Mouse (Mus musculus) ES-E14 (cell line): ENCODE results near the gene Scn4b. TPM values are rescaled to one million over a fixed set of nuclear protein-coding genes. Genes with fewer than 3 reads are reported as not detected.

Experiments used
- DNase-seq: peaks from one replicate; pipeline ENCODE4 v3.0.0-alpha.2; 2013; ENCODE audit warnings: low read depth, low spot score
- H3K27ac ChIP-seq: 2 replicates; pipeline ENCODE4 v1.5.1; 2012; ENCODE audit warnings: low read depth, mild to moderate bottlenecking, low read length, moderate library complexity, mixed read lengths; ENCODE audit not compliant: poor library complexity, insufficient read depth, severe bottlenecking
- H3K36me3 ChIP-seq: 2 replicates; pipeline ENCODE4 v1.6.1; 2012; ENCODE audit warnings: mild to moderate bottlenecking, low read length, moderate library complexity, mixed read lengths; ENCODE audit not compliant: control insufficient read depth, poor library complexity, insufficient read depth, severe bottlenecking
- H3K4me1 ChIP-seq, 2 experiments: fragments of 150-350 bp in 1 of 2; sonication (generic) in 1 of 2; 2 replicates each; pipeline ENCODE4 v1.6.1; 2012; ENCODE audit warnings: low read length in 2 of 2, mild to moderate bottlenecking in 1 of 2, mixed read lengths in 1 of 2; ENCODE audit not compliant: control insufficient read depth in 2 of 2, insufficient read depth in 2 of 2, poor library complexity in 1 of 2
- H3K4me3 ChIP-seq, 2 experiments: fragments of 150-350 bp in 1 of 2; sonication (generic) in 1 of 2; 2 replicates each; pipeline ENCODE4 v1.5.1; 2012; ENCODE audit warnings: low read length in 2 of 2, low read depth in 1 of 2, mild to moderate bottlenecking in 1 of 2, mixed read lengths in 1 of 2; ENCODE audit not compliant: insufficient read depth in 1 of 2, poor library complexity in 1 of 2, severe bottlenecking in 1 of 2
- H3K9ac ChIP-seq: 2 replicates; pipeline ENCODE4 v1.6.1; 2012; ENCODE audit warnings: low read depth, mild to moderate bottlenecking, low read length, mixed read lengths; ENCODE audit not compliant: poor library complexity, insufficient read depth, severe bottlenecking
- H3K9me3 ChIP-seq: fragments of 150-350 bp; sonication (generic); 2 replicates; pipeline ENCODE4 v1.6.1; 2012; ENCODE audit warnings: low read depth, mild to moderate bottlenecking, low read length; ENCODE audit not compliant: control insufficient read depth, insufficient read depth
- CHD2 ChIP-seq: IDR thresholded peaks from 2 replicates; pipeline ENCODE4 v1.6.1; 2014; ENCODE audit warnings: mild to moderate bottlenecking, low read depth, low read length, inconsistent platforms
- HCFC1 ChIP-seq: IDR thresholded peaks from 2 replicates; pipeline ENCODE4 v1.6.1; 2012; ENCODE audit warnings: low read length, inconsistent platforms, borderline replicate concordance; ENCODE audit not compliant: insufficient read depth
- MAFK ChIP-seq: IDR thresholded peaks from 2 replicates; pipeline ENCODE4 v1.6.1; 2014; ENCODE audit warnings: mild to moderate bottlenecking, low read depth, low read length, inconsistent platforms; ENCODE audit not compliant: insufficient read depth
- ZC3H11A ChIP-seq: IDR thresholded peaks from 2 replicates; pipeline ENCODE4 v1.6.1; 2012; ENCODE audit warnings: low read depth, mild to moderate bottlenecking, inconsistent platforms, low read length, borderline replicate concordance
- ZNF384 ChIP-seq: IDR thresholded peaks from 2 replicates; pipeline ENCODE4 v1.6.1; 2012; ENCODE audit warnings: low read depth, low read length, inconsistent platforms
- in situ Hi-C, 2 experiments: fragments of 600-800 bp; cut with MboI; formaldehyde crosslinking; loops; one replicate each; pipeline ENCODE4 v1.15.1; 2025; ENCODE audit warnings: low sequenced_read_pairs in 2 of 2, inconsistent platforms in 1 of 2; ENCODE audit not compliant: unreplicated experiment in 2 of 2
- total RNA-seq: library from RNA; depleted of rRNA; stranded (reverse); fragments of 300-350 nt; gene quantifications from 2 replicates; pipeline ENCODE4 v1.2.3, GENCODE M21; 2012

Gene Scn4b
- total RNA-seq, 1 experiment: 0.45 TPM

- Histone ChIP-seq H3K36me3 (no peaks in the 10 kb centered on the region), H3K4me1 (peaks cover 0 to 14% of the 10 kb centered on the region in 2 experiments; a peak in 2 of 4 replicates), H3K27ac (no peak overlapping the region), H3K9ac (no peak overlapping the region), H3K4me3 (no peak overlapping the region), H3K9me3 (no peaks in the 10 kb centered on the region)
- in situ Hi-C loops: no loop called here
- no peak for DNase-seq
- no peak for TF ChIP-seq ZNF384
- TF ChIP-seq HCFC1: no peak
- TF ChIP-seq CHD2: no peak
- no peak for TF ChIP-seq ZC3H11A
- TF ChIP-seq MAFK: no peak
Observed at GRCm38 (mm10) chr9:45121001-45121400, 17.2 kb upstream of the Scn4b start.

- in situ Hi-C loops: no loop called here
- DNase-seq: peak; percentile 77
- Histone ChIP-seq H3K9ac (peak overlapping the region; percentile 8; the same call in 1 of the 2 replicates), H3K36me3 (no peaks in the 10 kb centered on the region), H3K4me1 (peaks cover 2 to 21% of the 10 kb centered on the region in 2 experiments; a peak in 3 of 4 replicates), H3K9me3 (no peaks in the 10 kb centered on the region), H3K4me3 (peak overlapping the region; percentile 39 to 42), H3K27ac (no peak overlapping the region)
- TF ChIP-seq ZC3H11A (peak; percentile 68), ZNF384 (no peak)
Observed at GRCm38 (mm10) chr9:45121769-45122168, 16.4 kb upstream of the Scn4b start.

- H3K4me1 ChIP-seq: peaks cover 4 to 24% of the 10 kb centered on the region in 2 experiments; a peak in 3 of 4 replicates
- no peak for DNase-seq
- in situ Hi-C loops: no loop called here
- TF ChIP-seq ZNF384: no peak
- no peak for TF ChIP-seq HCFC1
- TF ChIP-seq MAFK: no peak
- TF ChIP-seq CHD2: no peak
- TF ChIP-seq ZC3H11A: no peak
- H3K4me3 ChIP-seq: peak overlapping the region; percentile 39 to 42
- no peaks in the 10 kb centered on the region for H3K9me3 ChIP-seq
- H3K9ac ChIP-seq: no peak overlapping the region; the same call in 1 of the 2 replicates
- no peak overlapping the region for H3K27ac ChIP-seq
- no peaks in the 10 kb centered on the region for H3K36me3 ChIP-seq
Observed at GRCm38 (mm10) chr9:45122209-45122761, 15.9 kb upstream of the Scn4b start.

- TF ChIP-seq MAFK (no peak), HCFC1 (no peak), ZC3H11A (no peak), CHD2 (no peak), ZNF384 (no peak)
- Histone ChIP-seq H3K27ac (no peak overlapping the region), H3K9ac (peak overlapping the region; percentile 34; the same call in 1 of the 2 replicates), H3K4me1 (peaks cover 4 to 26% of the 10 kb centered on the region in 2 experiments; a peak in 3 of 4 replicates), H3K9me3 (no peaks in the 10 kb centered on the region), H3K36me3 (no peaks in the 10 kb centered on the region), H3K4me3 (peak overlapping the region; percentile 34 to 38; a peak in 2 of 4 replicates)
- in situ Hi-C loops: no loop called here
- no peak for DNase-seq
Observed at GRCm38 (mm10) chr9:45125211-45125610, 13.0 kb upstream of the Scn4b start.

GRCm38 (mm10) chr9:45126941-45127340 lies 11.3 kb upstream of the Scn4b start:
- no peak overlapping the region for H3K27ac ChIP-seq
- no peak overlapping the region for H3K9ac ChIP-seq
- peak overlapping the region in 1 of 2 experiments; percentile 1; a peak in 1 of 4 replicates for H3K4me3 ChIP-seq
- H3K4me1 ChIP-seq: peaks cover 4 to 26% of the 10 kb centered on the region in 2 experiments; a peak in 3 of 4 replicates
- DNase-seq: no peak
- H3K36me3 ChIP-seq: no peaks in the 10 kb centered on the region
- no peaks in the 10 kb centered on the region for H3K9me3 ChIP-seq
- no peak for TF ChIP-seq ZC3H11A
- no peak for TF ChIP-seq CHD2
- TF ChIP-seq MAFK: no peak
- no peak for TF ChIP-seq HCFC1
- no peak for TF ChIP-seq ZNF384
- in situ Hi-C loops: no loop called here
